Mouse (Mus musculus): ENCODE measurements around the gene Kcnk12. TPM values are rescaled to one million over a fixed set of nuclear protein-coding genes. Genes with fewer than 3 reads are reported as not detected.

Kcnk12 gene
- total RNA-seq (2021), result 10 to 100 TPM; 23.4 to 25.7 TPM

DNA sequence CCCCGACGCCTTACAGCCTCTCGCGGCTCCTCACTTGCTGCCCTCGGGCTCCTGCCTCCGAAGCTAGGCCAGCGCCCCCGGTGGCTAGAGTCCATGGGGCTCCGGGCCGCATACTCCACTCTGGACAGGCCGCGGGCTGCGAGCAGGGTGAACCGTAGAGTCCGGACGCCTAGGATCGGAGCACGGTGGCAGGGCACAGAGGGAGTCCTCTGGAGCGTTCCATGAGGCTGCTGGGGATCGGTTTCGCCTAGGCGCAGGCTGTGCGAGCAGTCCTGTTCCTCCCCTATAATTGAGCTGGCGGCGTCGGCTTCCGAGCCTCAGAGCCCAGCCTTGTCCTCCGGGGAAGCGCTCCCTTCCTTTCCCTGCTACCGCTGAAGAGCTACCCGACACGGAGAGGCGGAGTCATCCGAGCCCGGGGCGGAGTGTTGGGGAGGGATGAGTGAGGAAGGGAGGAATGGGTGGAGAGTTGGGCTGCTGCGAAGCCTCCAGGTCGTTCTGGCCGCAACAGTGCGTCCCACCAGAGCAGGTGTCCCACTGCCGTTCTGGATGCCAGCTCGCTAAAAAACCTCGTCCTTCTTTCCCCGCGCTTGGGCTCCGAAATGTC lies at the start of gene Kcnk12:
Gene Kcnk12 (minus strand): TSS at position 307 of the 604 bp plus-strand sequence.
- DNase-seq (ENCODE audit: extremely low spot score in 1 of 2, low spot score in 1 of 2), result peak; percentile 75 to 77

- DNase-seq (ENCODE audit: extremely low spot score in 1 of 2, low spot score in 1 of 2), result no peak
Measured at GRCm38 (mm10) chr17:87842156-87842555, 44.4 kb upstream of the Kcnk12 start.

- DNase-seq (ENCODE audit: extremely low spot score in 1 of 2, low spot score in 1 of 2), result no peak
Measured at GRCm38 (mm10) chr17:87840079-87840478, 42.3 kb upstream of the Kcnk12 start.

DNA sequence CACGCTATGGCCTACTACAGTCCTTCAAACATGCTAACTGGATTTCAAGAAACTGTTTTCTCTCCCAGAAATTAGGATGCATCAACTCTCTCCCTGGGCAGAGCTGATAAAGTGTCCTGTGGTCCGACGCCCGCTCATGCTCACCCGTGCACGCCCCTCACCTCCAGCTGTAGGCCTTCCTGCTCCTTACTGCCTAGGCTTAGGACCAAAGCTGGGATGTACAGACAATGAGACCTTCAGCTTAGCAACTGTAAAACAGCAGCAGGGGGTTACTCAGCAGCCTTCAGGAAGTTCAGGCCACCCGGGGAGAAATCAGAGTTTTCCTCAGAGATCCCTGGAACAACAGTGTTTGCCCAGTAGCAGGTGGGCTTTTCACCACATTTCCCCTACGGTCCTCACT lies 37.1 kb upstream of the Kcnk12 start:
- no peak for DNase-seq (ENCODE audit: extremely low spot score in 1 of 2, low spot score in 1 of 2)

DNA sequence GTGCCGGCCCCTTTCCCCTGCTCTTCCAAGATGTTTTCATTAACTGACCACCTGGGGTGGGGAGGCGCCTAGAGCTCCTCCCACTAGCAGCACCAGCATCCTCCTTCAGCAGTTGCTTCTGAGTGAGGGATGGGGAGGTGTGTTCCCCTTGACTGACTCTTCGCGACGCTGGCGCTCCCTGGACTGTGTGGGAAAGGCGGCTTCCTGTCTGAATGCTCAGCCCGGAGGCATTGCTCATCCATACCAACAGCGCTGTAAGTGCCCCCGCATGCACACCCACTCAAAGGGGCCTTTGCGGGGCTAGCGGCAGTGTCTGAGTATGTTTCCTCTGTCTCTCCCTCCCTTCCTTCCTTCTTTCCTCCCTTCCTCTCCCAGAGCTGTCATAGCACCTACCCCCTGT lies 29.1 kb upstream of the Kcnk12 start:
- no peak for DNase-seq (ENCODE audit: extremely low spot score in 1 of 2, low spot score in 1 of 2)

DNA sequence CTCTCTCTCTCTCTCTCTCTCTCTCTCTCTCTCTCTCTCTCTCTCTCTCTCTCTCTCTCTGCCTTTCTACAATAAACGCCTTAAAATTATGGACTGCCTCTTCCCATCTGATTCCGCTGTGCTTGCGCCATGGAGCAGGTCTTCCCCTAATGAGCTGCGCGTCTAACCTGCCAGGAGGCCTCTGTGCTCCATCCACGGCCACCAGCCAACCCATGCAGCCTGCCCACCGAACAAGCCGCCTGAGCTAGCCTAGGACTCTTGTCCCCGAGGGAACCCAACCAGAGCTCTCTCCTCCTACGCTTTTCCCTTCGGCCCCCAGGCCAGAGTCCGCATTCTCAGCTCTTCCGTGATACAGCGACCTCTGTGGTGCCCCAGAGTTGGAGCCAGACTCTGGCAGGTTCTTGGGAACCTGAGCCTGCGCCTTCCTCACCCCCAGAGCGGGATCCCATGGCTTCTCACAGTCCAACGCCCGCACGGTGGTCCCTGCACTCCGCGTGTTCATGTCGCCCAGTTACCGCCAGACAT lies 28.3 kb upstream of the Kcnk12 start:
- no peak for DNase-seq (ENCODE audit: extremely low spot score in 1 of 2, low spot score in 1 of 2)

DNA sequence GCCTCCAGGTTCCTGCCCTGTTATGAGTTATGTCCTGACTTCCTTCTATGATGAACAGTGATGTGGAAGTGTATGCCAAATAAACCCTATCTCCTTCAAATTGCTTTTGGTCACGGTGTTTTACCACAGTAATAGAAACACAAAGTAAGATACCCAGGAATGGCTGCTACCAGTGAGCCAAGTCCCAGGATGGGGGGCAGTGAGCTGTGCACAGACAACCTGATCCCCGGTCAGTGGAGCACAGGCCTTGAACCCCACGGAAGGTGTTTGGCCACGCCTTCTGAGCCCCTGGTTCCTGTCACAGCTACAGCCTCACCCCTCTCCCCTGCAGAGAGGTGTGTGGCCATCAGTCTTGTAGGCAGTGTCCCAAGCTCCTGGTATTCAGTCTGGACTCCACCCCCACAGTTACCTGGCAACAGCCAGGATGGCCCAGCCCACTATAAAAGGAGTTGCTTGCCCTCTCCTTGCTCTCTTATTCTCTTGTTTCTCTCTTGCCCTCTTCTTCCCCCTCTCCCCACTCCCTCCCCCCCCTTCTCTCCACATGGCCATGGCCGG lies 27.7 kb upstream of the Kcnk12 start:
- no peak for DNase-seq (ENCODE audit: extremely low spot score in 1 of 2, low spot score in 1 of 2)

GRCm38 (mm10) chr17:87823031-87823430 lies 25.2 kb upstream of the Kcnk12 start:
- DNase-seq (ENCODE audit: extremely low spot score in 1 of 2, low spot score in 1 of 2), result no peak

- no peak for DNase-seq (ENCODE audit: extremely low spot score in 1 of 2, low spot score in 1 of 2)
Measured at GRCm38 (mm10) chr17:87809556-87809955, 11.8 kb upstream of the Kcnk12 start.

GRCm38 (mm10) chr17:87799948-87800340 lies 2.1 kb upstream of the Kcnk12 start:
- DNase-seq (ENCODE audit: extremely low spot score in 1 of 2, low spot score in 1 of 2), result no peak

GRCm38 (mm10) chr17:87799212-87799947 lies 1.6 kb upstream of the Kcnk12 start:
- no peak for DNase-seq (ENCODE audit: extremely low spot score in 1 of 2, low spot score in 1 of 2)

- DNase-seq (ENCODE audit: extremely low spot score in 1 of 2, low spot score in 1 of 2), result peak in 1 of 2 experiments; percentile 49
Measured at GRCm38 (mm10) chr17:87798423-87798941, 688 bp upstream of the Kcnk12 start.

GRCm38 (mm10) chr17:87796881-87797416 lies 845 bp downstream of the Kcnk12 start:
- DNase-seq (ENCODE audit: extremely low spot score in 1 of 2, low spot score in 1 of 2), result peak in 1 of 2 experiments; percentile 50

DNA sequence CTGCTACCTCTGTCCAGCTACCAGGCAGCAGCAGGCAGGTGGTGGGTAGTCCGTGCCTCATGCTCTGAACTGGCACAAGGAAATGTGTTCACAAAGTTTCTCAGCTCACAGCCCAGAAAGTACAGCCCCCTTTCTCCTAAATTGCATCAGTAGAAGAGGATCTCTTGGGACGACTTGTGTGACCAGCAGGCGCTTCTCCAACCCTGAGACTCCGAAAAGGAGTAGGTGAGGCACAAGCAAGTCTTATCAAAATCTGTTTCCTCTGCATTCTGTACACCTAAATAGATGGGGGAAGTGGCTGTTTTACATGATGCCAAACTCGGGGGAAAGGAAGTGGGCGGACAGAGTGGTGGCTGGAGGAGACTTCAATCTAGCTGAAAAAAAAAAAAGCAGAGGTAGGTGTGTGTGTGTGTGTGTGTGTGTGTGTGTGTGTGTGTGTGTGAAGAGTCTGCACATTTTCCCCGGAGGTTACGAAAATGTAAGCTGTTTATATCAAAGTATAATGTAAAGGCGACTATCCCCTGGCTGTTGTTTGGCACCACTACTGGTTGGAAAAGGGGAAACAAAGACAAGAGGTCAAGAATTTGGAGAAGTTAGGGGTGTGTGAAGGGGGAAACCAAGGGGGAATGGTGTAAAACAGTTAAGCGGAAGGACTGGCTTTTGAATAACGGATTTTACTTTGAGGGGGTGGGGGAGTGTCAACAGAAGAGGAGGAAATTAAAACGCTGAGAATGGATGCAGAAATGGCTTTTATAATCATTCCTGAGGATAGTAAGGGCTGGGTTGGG lies 1.7 kb downstream of the Kcnk12 start:
- no peak for DNase-seq (ENCODE audit: extremely low spot score in 1 of 2, low spot score in 1 of 2)

GRCm38 (mm10) chr17:87794801-87795200 lies 3.0 kb downstream of the Kcnk12 start:
- no peak for DNase-seq (ENCODE audit: extremely low spot score in 1 of 2, low spot score in 1 of 2)

GRCm38 (mm10) chr17:87793331-87793730 lies 4.5 kb downstream of the Kcnk12 start:
- DNase-seq (ENCODE audit: extremely low spot score in 1 of 2, low spot score in 1 of 2), result no peak

DNA sequence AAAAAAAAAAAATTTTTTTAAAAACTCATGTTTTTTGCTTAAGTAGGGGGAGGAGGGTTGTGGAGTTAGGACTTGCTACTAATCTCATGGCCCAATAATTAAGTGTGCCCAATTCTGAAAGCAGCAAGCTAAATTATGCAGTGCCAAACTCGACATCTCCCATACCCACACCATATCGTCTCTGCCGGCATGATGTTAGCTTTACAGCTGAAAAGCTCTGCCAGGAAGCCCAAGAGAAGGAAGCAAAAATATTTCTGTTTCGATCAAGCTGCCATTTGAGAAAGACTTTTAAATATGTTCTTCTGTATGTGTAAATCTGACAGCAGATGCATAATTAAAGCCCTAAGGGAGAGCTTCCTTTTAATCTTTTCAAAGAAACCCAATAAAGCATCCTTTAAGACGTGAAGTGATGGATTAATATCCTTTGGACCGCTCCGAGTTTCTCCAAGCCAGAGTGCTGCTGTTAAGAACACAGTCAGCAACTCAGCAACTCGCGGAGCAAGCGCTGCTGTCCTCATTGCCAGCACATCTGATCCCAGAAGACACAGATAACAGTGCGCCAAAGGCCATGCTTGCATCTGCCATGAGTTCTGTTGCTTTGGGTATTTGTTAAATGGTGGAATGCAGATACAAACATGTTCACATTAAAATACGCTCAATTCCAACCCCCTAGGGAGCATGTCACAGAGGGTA lies 5.0 kb downstream of the Kcnk12 start:
- DNase-seq (ENCODE audit: extremely low spot score in 1 of 2, low spot score in 1 of 2), result no peak

- no peak for DNase-seq (ENCODE audit: extremely low spot score in 1 of 2, low spot score in 1 of 2)
Measured at GRCm38 (mm10) chr17:87791517-87792098, 6.2 kb downstream of the Kcnk12 start.

DNA sequence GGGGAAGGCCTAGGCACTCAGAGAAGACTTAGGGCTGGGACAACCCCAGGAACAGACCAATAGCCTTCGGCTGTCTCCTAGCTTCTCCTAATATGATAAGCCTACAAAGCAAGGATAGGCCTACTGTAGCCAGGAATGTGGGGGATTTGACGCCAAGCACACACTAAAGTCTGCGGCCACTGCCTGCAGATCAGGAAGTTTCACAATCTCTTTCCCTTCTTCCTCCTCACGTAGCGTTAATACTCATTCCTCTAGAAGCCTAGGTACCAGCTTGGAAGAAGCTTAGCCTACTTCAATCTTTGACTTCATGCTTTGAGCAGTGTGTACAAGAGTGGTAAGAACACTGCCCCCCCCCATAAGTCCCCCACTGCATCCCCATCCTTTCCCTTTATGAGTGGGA lies 7.1 kb downstream of the Kcnk12 start:
- DNase-seq (ENCODE audit: extremely low spot score in 1 of 2, low spot score in 1 of 2), result no peak

All from layer of hippocampus, postnatal 25 days (tissue).